In the genomic region with DNA sequence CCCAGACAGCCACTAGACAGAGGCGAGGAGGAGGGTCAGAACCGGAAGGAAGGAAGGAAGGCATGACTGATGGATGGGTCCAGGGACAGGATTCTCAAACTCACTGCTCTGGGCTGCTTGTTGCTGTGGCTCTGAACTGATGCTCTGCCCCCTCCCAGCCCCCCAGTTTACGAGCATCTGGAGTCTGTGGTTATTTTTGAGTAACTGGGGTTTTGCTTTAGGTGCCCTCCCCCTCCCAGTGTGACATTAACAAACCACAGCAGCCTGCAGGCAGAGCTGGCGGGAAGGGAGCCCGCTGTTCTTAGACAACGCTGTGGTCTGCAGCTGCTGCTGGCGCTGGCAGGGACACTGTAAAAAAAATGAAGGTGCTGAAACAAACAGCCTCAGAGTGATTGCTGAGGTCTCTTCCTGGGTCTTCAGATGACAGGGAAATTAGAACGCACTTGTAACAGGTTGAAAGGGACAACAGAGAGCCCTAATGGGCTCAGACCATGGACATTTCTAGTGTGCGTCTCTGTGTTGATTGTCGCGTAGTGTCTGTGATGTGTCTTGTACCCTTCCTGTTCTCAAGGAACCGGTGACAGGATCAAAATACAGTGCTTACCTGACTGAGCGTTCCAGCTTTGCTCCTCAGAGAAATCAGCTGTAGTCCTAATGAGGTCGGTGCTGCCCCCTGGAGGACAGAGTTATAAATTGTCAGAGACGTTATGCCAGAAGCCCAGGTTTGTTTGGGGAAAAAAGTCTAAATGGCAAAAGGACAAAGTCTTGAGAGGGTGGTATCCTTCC, we compare ENCODE assay signal across 8 mouse cellular contexts. TPM values are rescaled to one million over a fixed set of nuclear protein-coding genes. Genes with fewer than 3 reads are reported as not detected.
A peak's percentile ranks its signal among the peaks of the same experiment; 100 is the strongest.
DNase-seq lines count a peak whose midpoint lies in the region; ATAC-seq lines count a peak whose summit lies in the region.

No protein-coding gene starts in this region.

- no peak for ATAC-seq in embryonic facial prominence, embryonic 13.5 days (ENCODE audit: insufficient number of reproducible peaks, insufficient read depth, low FRiP score, low TSS enrichment, low read depth)
- ATAC-seq in limb, embryonic 13.5 days (ENCODE audit: low FRiP score, low read depth): peak; percentile 61
- ATAC-seq in midbrain, embryonic 15.5 days (replicated peaks): peak; percentile 70

- H3K9ac ChIP-seq in embryonic facial prominence, embryonic 13.5 days: peak overlapping the region; percentile 57; the same call in 1 of the 2 replicates
- H3K9ac ChIP-seq in limb, embryonic 13.5 days: peak overlapping the region; percentile 51
- peak overlapping the region; percentile 35 for H3K9ac ChIP-seq in midbrain, embryonic 15.5 days

- DNase-seq in B cell, adult 2 months: peak; percentile 90 to 92
- peak; percentile 45 to 74 for DNase-seq in adrenal gland, postnatal 4 days (ENCODE audit: low spot score in 2 of 2)
- peak; percentile 82 for DNase-seq in heart, adult 8-10 months (ENCODE audit: low spot score)
- DNase-seq in kidney, adult 9 months: peak; percentile 84
- peak; percentile 60 to 83 for DNase-seq in spleen, postnatal 14 days (ENCODE audit: low spot score in 2 of 2)

- H3K4me2 ChIP-seq in embryonic facial prominence, embryonic 13.5 days: peak overlapping the region; percentile 53
- peak overlapping the region; percentile 65 for H3K4me2 ChIP-seq in limb, embryonic 13.5 days (replicated peaks)
- peak overlapping the region; percentile 51 for H3K4me2 ChIP-seq in midbrain, embryonic 15.5 days

- H3K4me1 ChIP-seq in embryonic facial prominence, embryonic 13.5 days: peaks cover 12% of the 10 kb centered on the region
- H3K4me1 ChIP-seq in limb, embryonic 13.5 days: peaks cover 14% of the 10 kb centered on the region
- peaks cover 10% of the 10 kb centered on the region for H3K4me1 ChIP-seq in midbrain, embryonic 15.5 days

- peak overlapping the region; percentile 18 for H3K4me3 ChIP-seq in embryonic facial prominence, embryonic 13.5 days
- peak overlapping the region; percentile 28 for H3K4me3 ChIP-seq in limb, embryonic 13.5 days
- peak overlapping the region; percentile 25 for H3K4me3 ChIP-seq in midbrain, embryonic 15.5 days

- H3K27ac ChIP-seq in embryonic facial prominence, embryonic 13.5 days: no peak overlapping the region; the same call in 1 of the 2 replicates
- H3K27ac ChIP-seq in limb, embryonic 13.5 days: no peak overlapping the region
- H3K27ac ChIP-seq in midbrain, embryonic 15.5 days: peak overlapping the region; percentile 57; the same call in 1 of the 2 replicates

- H3K27me3 ChIP-seq in embryonic facial prominence, embryonic 13.5 days: peaks cover 6% of the 10 kb centered on the region; the same call in 1 of the 2 replicates
- peaks cover 23% of the 10 kb centered on the region; the same call in 1 of the 2 replicates for H3K27me3 ChIP-seq in limb, embryonic 13.5 days
- no peaks in the 10 kb centered on the region for H3K27me3 ChIP-seq in midbrain, embryonic 15.5 days (replicated peaks)

- H3K36me3 ChIP-seq in embryonic facial prominence, embryonic 13.5 days: no peaks in the 10 kb centered on the region
- no peaks in the 10 kb centered on the region for H3K36me3 ChIP-seq in limb, embryonic 13.5 days
- no peaks in the 10 kb centered on the region for H3K36me3 ChIP-seq in midbrain, embryonic 15.5 days (replicated peaks)

- no peaks in the 10 kb centered on the region for H3K9me3 ChIP-seq in embryonic facial prominence, embryonic 13.5 days
- no peaks in the 10 kb centered on the region for H3K9me3 ChIP-seq in limb, embryonic 13.5 days
- no peaks in the 10 kb centered on the region for H3K9me3 ChIP-seq in midbrain, embryonic 15.5 days

- 9% methylated on average over 15 of the region's 15 CpGs for WGBS in embryonic facial prominence, embryonic 13.5 days
- 2% methylated on average over 15 of the region's 15 CpGs for WGBS in limb, embryonic 13.5 days
- 6% methylated on average over 15 of the region's 15 CpGs for WGBS in midbrain, embryonic 15.5 days

RNA-seq across cellular contexts. Expression of a gene that starts 21.4 kb away (rescaled TPM):
- 1 to 10 TPM; 3.9 to 4.3 TPM for total RNA-seq in adrenal gland, postnatal 4 days (2021)
- 1.4 and 2.3 TPM in 2 replicates for polyA plus RNA-seq in embryonic facial prominence, embryonic 13.5 days (2015; fragmentation: Nextera tagmentation; extraction: Ambion mirVana)
- total RNA-seq in heart, adult 8-10 months (2022): 1 to 10 TPM in 3 of 4 experiments, under 1 TPM in 1; 0.35 to 3.4 (median 2.4) TPM
- polyA plus RNA-seq in limb, embryonic 13.5 days (2015; fragmentation: Nextera tagmentation; extraction: Ambion mirVana): 1.6 and 1.9 TPM in 2 replicates
- polyA plus RNA-seq in midbrain, embryonic 15.5 days (2015; fragmentation: Nextera tagmentation; extraction: Ambion mirVana): 0.11 and 0.74 TPM in 2 replicates
